Mouse (Mus musculus): ENCODE measurements around the gene Slc47a1.

Gene Slc47a1

DNA sequence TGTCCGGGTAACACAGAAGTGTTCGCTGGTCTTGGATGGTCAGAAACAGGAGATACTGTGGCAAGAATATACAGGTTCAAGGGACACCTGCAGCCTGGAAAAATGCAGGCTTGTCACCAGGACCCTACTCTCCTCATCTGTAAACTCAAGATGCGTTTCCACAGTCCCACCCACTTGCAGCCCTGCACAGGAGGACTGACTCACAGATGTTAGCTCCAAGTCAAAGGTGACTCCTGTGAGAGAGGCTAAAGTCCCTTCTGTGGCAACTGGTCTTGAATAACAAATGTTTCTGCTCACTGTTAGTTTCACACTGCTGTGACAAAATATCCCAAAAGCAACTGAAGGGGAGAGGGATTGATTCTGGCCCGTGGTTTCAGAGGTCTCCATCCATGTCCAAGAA is 506 bp upstream of the Slc47a1 start:
- DNase-seq (ENCODE audit: low spot score), result no peak

DNA sequence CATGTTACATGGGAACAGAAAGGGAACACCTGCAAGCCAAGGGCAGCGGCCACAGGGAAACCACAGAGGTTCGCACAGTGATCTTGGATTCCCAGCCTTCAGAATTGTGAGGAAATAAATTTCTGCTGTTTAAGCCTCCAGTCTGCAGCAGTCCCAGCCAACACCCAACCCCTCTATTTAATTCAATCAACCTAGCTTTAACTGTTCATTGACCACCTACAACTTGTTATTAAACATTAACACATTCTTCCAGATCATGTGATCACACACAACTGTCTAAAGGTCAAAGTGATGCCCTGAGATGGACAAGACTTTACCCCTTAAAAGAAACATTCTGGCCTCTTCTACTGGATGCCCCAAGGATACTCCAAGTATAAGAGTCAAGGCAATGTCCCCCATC is 9.5 kb downstream of the Slc47a1 start:
- no peak for DNase-seq (ENCODE audit: low spot score)

DNA sequence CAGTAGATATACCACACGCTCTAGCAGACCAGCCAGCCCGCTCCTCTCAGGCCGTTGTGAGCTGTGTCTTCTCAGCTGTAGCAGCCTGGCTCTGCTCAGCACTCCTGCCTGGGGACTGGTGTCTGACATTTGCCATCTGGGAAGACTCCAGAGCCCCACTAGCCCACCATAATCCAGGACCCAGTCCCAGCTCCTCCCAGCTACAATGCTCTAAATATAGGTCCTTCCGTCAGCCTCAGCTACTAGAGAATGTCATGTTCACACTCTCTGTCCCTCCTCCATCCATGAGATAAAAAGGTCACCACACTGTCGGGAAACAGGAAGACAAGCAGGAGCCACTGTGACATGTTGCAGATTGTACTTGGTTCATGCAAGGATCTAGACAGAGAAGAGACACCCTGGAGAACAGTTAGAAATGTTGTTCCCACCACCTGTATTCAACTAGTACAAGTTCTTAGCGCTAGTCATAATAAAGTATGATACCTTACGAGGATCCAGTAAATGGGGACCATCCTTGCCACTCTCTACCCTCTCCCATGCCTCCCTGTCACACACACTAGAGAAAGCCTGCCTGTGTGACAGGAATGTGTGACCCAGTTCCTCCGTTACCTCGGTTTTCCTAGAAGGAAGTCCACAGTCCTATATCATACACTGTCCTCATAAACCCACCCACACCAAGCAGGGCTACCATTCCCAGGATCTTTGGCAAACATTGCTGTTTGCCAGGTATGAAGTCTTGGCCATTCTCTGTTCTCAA is 11.4 kb downstream of the Slc47a1 start:
- no peak for DNase-seq (ENCODE audit: low spot score)

DNA sequence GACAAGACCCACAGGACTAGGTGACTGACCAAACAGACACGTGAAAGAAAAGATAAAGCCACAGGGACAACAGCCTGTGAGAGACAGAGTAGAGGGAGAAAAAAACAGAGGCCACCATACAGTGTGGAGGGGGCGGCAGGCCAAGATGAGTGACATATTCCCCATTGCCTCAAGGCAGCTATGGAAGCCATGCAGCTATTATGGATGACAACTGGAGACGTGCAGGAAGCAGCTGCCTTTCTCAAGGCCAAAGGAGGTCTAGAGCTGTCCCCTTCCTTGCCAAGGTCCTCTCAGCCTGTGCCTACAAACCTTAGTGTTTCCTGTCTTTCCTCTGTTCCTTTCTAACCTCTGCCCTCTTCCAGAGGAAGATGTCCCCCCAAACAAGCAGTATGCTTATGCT is 12.2 kb downstream of the Slc47a1 start:
- DNase-seq (ENCODE audit: low spot score), result no peak

DNA sequence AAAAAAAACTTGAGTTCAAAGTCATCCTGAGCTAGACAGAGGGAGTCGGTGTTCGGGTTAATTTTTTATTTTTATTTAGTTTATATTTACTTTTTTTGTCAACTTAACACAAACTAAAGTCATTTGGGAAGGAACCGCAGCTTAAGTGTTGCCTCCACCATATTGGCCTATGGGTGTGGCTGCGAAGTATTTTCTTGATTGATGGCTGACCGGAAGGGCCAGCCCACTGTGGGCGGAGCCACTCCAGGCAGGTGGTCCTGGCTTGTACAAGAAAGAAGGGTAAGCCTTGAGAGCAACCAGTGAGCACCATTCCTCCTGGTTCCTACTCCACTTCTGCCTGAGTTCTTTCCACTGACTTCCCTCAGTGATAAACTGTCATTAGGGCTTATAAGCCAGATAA is 14.0 kb downstream of the Slc47a1 start:
- DNase-seq (ENCODE audit: low spot score), result no peak

DNA sequence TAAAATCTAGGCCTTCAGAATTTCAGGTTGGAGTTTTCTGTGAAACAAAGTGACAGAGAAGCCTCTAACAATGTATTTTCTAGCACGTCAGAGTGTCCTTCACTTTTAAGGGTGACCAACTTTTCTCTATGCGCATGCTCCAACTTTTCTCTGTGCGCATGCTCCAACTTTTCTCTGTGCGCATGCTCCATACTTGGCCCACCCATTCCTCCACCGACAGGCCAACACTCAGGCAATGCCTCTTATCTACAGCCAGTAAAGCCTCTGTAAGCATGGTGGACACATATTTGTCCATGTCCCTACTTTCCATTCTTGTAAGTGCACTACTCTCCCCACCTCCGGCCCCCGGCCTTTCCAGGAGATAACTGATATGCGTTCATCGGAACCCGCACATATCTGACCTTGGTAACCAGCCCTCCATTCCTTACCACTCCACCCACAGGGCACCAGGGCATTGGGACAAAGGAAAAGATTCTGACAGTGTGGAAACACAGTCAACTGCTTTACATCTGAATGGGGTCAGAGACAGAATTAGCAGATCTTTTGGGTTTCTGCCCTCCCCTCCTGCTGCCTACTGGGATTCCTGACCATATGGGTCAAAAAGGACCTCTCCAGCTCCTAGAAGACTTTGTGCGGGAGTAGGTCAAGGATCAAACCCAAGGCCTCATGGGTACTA is 16.5 kb downstream of the Slc47a1 start:
- DNase-seq (ENCODE audit: low spot score), result no peak

- DNase-seq (ENCODE audit: low spot score), result no peak
Observed at GRCm38 (mm10) chr11:61356600-61356999, 21.5 kb downstream of the Slc47a1 start.

DNA sequence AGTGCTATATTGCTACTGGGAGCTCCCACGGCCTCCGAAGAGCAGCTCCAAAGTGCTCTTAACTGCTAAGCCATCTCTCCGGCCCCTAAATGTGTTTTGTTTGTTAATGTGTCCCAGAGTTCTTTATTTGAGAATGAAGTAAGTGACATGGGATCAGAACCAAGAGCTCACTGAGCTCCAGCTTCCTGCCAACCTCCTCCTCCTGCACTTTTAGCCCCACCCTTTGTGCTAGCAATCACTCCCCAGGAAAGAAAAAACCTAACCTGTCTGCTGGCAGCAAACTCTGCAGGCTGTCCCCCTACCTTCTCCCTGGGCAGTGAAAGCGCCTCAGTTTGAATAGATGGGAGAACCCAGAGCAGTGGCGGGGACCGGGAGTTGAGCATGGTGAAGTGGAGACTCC is 22.0 kb downstream of the Slc47a1 start:
- no peak for DNase-seq (ENCODE audit: low spot score)

DNA sequence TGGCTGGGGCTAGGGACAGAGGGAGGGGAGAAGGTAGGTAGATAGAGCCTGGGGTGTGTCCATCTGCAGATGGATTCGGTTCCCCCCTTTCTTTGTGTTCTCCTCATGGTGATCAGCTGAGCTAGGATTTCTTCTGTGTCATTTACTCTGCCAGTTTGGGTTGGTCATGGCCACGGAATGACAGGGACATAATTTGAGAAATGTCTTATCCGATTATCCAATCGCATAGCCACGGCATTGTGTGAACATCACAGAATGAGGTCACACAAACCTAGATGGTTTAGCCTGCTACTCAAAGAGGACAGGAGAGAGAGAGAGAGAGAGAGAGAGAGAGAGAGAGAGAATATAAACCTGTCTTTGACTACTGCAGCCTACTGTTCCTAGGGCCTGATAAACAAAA is 22.8 kb downstream of the Slc47a1 start:
- DNase-seq (ENCODE audit: low spot score), result no peak

GRCm38 (mm10) chr11:61354346-61354745 is 23.8 kb downstream of the Slc47a1 start:
- no peak for DNase-seq (ENCODE audit: low spot score)

DNA sequence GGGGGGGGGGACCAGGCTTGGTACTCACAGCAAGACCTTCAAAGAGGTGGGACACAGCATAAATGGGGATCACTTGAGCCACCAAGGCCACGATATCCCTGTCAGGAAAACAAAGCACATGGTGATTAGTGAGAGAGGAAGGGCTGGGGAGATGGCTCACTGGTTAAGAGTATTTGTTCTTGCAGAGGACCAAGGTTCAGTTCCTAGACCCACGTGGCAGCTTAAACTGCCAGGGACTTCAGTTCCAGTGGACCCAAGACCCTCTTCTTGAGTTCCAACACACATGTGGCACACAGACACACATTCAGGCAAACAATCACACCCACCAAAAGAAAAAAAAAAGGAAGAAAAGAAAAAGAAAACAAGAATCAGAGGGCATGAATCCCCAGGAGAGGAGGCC is 25.1 kb downstream of the Slc47a1 start:
- no peak for DNase-seq (ENCODE audit: low spot score)

DNA sequence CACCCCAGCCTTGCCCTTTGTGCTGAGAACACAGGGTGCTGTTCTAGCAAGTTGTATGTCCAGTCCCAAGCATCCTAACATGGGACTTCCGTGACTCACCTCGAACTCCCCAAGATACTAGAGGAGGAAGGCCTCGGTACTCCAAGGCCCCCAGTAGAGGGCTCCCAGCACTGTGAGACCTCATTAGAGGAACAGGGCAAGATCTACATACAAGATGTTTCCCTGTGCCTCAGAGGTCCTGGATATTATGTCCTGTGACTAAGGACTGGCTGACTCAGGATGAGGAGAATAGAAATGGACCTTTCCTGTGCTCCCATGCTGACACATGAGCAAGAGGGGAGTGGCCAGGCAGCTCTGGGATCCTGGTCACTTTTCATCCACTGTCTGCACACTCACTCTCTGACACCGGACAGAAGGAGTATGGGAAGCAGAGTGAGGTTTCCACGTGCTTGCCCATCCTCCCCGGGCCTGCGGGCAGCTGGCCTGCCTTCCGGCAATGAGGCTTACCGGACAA is 25.9 kb downstream of the Slc47a1 start:
- no peak for DNase-seq (ENCODE audit: low spot score)

GRCm38 (mm10) chr11:61349337-61349736 is 28.8 kb downstream of the Slc47a1 start:
- peak; percentile 19 for DNase-seq (ENCODE audit: low spot score)

DNA sequence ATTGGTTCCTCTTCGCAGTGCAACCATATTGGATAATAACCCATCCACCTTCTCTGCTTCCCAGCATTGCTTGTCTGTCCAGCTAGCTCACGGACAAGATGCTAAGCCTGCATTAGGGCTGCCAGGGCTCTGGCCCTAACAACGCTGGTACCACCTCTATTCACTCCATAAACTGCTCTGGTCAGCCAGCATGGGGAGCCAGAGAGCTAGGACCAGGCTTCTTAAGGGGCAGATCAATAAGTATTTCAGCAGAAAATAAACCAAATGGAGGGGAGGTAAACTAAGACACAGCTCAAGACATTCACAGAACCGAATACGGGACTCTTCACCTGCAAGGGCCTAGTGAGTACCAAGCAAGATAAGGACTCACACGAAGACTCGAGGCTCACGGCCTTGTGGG is 32.0 kb downstream of the Slc47a1 start:
- no peak for DNase-seq (ENCODE audit: low spot score)

DNA sequence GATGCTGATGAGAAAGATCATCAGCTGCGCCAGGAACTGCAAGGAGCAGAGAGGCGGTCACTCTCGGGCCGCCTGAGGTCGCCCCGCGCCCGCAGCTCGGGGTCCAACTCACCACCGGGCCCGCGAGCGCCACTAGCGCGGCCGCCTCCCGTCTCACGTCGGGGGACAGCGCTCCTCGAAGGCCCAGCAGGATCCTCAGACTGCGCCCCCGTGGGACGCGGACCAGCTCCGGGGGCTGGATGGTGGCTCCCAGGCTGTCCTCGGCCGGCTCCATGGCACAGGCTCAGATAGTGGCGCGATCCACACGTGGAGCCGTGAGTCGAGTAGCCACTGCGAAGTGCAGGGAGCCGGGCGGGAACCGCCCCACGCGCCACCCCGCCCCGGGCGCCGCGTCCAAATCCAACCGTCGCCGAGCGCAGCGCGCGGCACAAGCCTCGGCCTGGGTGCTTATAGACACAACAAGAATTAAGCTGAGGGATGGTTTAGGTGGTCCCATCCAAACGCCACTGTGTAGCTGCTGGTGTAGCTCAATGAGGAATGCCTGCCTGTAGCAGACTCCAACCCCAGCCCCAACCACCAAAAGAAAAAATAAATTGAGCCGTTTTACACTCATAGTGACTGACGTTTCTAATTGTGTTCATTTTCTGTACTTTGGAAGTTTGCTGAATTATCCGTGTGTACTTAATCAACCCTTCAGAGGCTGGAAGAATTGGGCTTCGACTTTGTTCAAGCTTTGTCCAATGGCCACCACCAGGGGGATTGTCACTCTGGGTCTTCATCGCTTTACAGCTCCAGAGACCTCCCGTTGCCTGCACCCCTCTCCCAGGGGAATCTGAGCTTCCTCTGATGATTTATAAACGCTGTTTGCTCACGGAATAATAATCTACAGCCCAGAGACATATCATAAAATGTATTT is 35.4 kb downstream of the Slc47a1 start, which contains the start of gene Slc47a2:
TSS of gene Slc47a2 (minus strand) at position 356 of the 916 bp plus-strand sequence.
- DNase-seq (ENCODE audit: low spot score), result no peak

DNA sequence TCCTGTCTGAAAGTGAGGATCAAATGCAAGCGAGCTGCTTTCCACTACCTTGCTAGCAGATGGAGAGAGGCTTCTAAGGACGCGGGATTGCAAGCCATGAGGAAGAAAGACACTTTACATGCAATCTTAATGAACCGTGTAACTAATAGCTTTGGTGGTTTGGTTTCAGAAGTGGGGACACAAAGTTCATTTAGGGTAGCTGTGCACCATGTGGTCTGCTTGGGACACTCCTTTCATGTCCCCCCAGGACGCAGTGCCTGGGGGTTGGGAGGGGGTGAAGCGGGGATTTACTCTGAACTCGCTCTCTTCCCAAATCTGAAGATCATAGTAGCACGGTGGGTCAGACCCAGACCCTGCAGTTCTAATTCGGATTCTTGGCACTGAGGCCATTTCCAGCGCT is 36.2 kb downstream of the Slc47a1 start:
- no peak for DNase-seq (ENCODE audit: low spot score)

- no peak for DNase-seq (ENCODE audit: low spot score)
Observed at GRCm38 (mm10) chr11:61341233-61341632, 36.9 kb downstream of the Slc47a1 start.

DNA sequence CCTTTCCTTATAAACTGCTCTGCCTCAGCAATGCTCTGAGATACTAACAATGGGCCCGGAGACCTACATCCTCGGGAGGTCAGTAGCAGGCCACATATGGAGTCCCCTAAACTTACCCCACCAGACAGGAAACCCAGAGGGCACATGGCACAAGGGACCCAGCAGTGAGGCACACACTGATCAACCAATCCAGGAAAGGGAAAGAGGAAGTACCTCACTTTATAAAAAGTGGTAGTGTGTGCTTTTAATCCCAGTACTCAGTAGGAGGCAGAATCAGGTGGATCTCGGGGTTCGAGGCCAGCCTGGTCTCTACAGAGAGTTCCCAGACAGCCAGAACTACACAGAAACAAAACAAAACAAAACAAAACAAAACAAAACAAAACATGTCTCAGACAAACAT is 37.8 kb downstream of the Slc47a1 start:
- DNase-seq (ENCODE audit: low spot score), result no peak

GRCm38 (mm10) chr11:61337586-61337985 is 40.6 kb downstream of the Slc47a1 start:
- no peak for DNase-seq (ENCODE audit: low spot score)

GRCm38 (mm10) chr11:61320904-61321687 is 57.0 kb downstream of the Slc47a1 start:
- no peak for DNase-seq (ENCODE audit: low spot score)

- DNase-seq (ENCODE audit: low spot score), result no peak
Observed at GRCm38 (mm10) chr11:61319923-61320567, 58.1 kb downstream of the Slc47a1 start.

All from ovary, postnatal 10 days (tissue).